ENCODE assay signal across 8 mouse cellular contexts in genomic region chr12:17032694-17033463, GRCm38 (mm10). TPM values are rescaled to one million over a fixed set of nuclear protein-coding genes. Genes with fewer than 3 reads are reported as not detected.
DNase-seq lines count a peak whose midpoint lies in the region; ATAC-seq and TF ChIP-seq lines count a peak whose summit lies in the region.

No protein-coding gene starts in this region.

- no peak overlapping the region for H3K9ac ChIP-seq in lung, postnatal 0 days (replicated peaks; ENCODE audit: low read depth)

- TF ChIP-seq EP300 in lung, postnatal 0 days (IDR thresholded peaks at IDR 0.05): no peak

- 35% methylated on average over 13 of the region's 13 CpGs for WGBS in lung, postnatal 0 days

- no peaks in the 10 kb centered on the region for H3K4me1 ChIP-seq in lung, postnatal 0 days (ENCODE audit: insufficient read depth, low read depth, low read length)

- DNase-seq in 416B (ENCODE audit: low read depth) (peak; percentile 84), NIH3T3 (ENCODE audit: low read depth) (peak; percentile 91)
- DNase-seq in cerebellum, postnatal 10 days: peak; percentile 91 to 95
- peak; percentile 78 to 87 for DNase-seq in frontal cortex, postnatal 36 days (ENCODE audit: low spot score in 2 of 2)
- DNase-seq in kidney, postnatal 25 days: peak; percentile 61 to 89
- DNase-seq in lung, postnatal 0 days (ENCODE audit: low spot score): peak; percentile 84
- DNase-seq in ovary, postnatal 14 days (ENCODE audit: low spot score): peak; percentile 74
- DNase-seq in thymus, postnatal 25 days: peak; percentile 74

- H3K4me3 ChIP-seq in lung, postnatal 0 days (ENCODE audit: low read depth, low read length): no peak overlapping the region

- no peaks in the 10 kb centered on the region for H3K9me3 ChIP-seq in lung, postnatal 0 days (ENCODE audit: low read length)

- H3K36me3 ChIP-seq in lung, postnatal 0 days (ENCODE audit: insufficient read depth, low read length): no peaks in the 10 kb centered on the region

- no peak overlapping the region for H3K27ac ChIP-seq in lung, postnatal 0 days (ENCODE audit: low read length)

- TF ChIP-seq CTCF in lung, postnatal 0 days (IDR thresholded peaks at IDR 0.05): peak; percentile 87

- no peak overlapping the region for H3K4me2 ChIP-seq in lung, postnatal 0 days (replicated peaks; ENCODE audit: low read depth, low read length)

- 0 out of 2 replicates have a peak, but pooled peaks have one; percentile 36 for ATAC-seq in lung, postnatal 0 days

- no peaks in the 10 kb centered on the region for H3K27me3 ChIP-seq in lung, postnatal 0 days (replicated peaks; ENCODE audit: insufficient read depth, low read length)

RNA-seq across cellular contexts. Expression of gene 2410004P03Rik, which starts 21.4 kb away (rescaled TPM):
- polyA plus RNA-seq in lung, postnatal 0 days (2015; fragmentation: Nextera tagmentation; extraction: Ambion mirVana): 13.6 and 16.9 TPM in 2 replicates

RNA-seq across cellular contexts. Expression of gene Pqlc3, which starts 32.7 kb away (rescaled TPM):
- polyA plus RNA-seq in lung, postnatal 0 days (2015; fragmentation: Nextera tagmentation; extraction: Ambion mirVana): 10.6 and 11.5 TPM in 2 replicates
